Mouse (Mus musculus) forebrain, embryonic 11.5 days (tissue): Measurements from ENCODE around the gene Spsb3. TPM values are rescaled to one million over a fixed set of nuclear protein-coding genes. Genes with fewer than 3 reads are reported as not detected.
A peak's percentile ranks its signal among the peaks of the same experiment; 100 is the strongest.

ENCODE experiments used
- ATAC-seq: fragments of 200-750 bp; cut with Nextera tagmentation; replicated peaks from 2 replicates; pipeline ENCODE4 v1.8.0; 2017; ENCODE audit warnings: moderate TSS enrichment; ENCODE audit not compliant: low FRiP score
- DNase-seq: peaks from one replicate; pipeline ENCODE4 v3.0.0-alpha.2; 2017; ENCODE audit warnings: low spot score
- H3K27ac ChIP-seq: fragments of 300-500 bp; sonication (generic); 2 replicates; pipeline ENCODE4 v1.5.1; 2014; ENCODE audit warnings: low read depth, low read length
- H3K27me3 ChIP-seq: fragments of 300-500 bp; sonication (generic); 2 replicates; pipeline ENCODE4 v1.6.1; 2014; ENCODE audit warnings: mild to moderate bottlenecking, low read length, mixed read lengths; ENCODE audit not compliant: control insufficient read depth, insufficient read depth
- H3K36me3 ChIP-seq: fragments of 300-500 bp; sonication (generic); 2 replicates; pipeline ENCODE4 v1.6.1; 2014; ENCODE audit warnings: mild to moderate bottlenecking, low read length, moderate library complexity, mixed read lengths; ENCODE audit not compliant: control insufficient read depth, insufficient read depth
- H3K4me1 ChIP-seq: fragments of 300-500 bp; sonication (generic); replicated peaks from 2 replicates; pipeline ENCODE4 v1.6.1; 2014; ENCODE audit warnings: low read length, mixed read lengths; ENCODE audit not compliant: control insufficient read depth, insufficient read depth
- H3K4me2 ChIP-seq: fragments of 300-500 bp; sonication (generic); 2 replicates; pipeline ENCODE4 v1.6.1; 2014; ENCODE audit warnings: low read depth, mild to moderate bottlenecking, low read length, moderate library complexity, mixed read lengths; ENCODE audit not compliant: severe bottlenecking
- H3K4me3 ChIP-seq: fragments of 300-500 bp; sonication (generic); 2 replicates; pipeline ENCODE4 v1.5.1; 2014; ENCODE audit warnings: low read depth, low read length
- H3K9ac ChIP-seq: fragments of 300-500 bp; sonication (generic); 2 replicates; pipeline ENCODE4 v1.6.1; 2014; ENCODE audit warnings: low read length
- H3K9me3 ChIP-seq: fragments of 300-500 bp; sonication (generic); 2 replicates; pipeline ENCODE4 v1.6.1; 2016; ENCODE audit warnings: low read length, mixed read lengths; ENCODE audit not compliant: control insufficient read depth
- whole genome bisulfite sequencing: fragments of 180-500 bp; shearing (Covaris S2); extraction: QIAGEN DNeasy Blood & Tissue Kit; methylation state at CpG from one replicate; pipeline ENCODE4 v1.1.7; 2014; 5-methylcytosine and 5-hydroxymethylcytosine counted together
- polyA plus RNA-seq: library from polyadenylated mRNA; unstranded; fragments of >200 nt; fragmentation: Nextera tagmentation; extraction: Ambion mirVana; gene quantifications from 2 replicates; pipeline ENCODE4 v1.2.1, GENCODE M21; 2014

Gene Spsb3
- polyA plus RNA-seq, 1 experiment from 2014 or later, result 44.7 TPM

DNA sequence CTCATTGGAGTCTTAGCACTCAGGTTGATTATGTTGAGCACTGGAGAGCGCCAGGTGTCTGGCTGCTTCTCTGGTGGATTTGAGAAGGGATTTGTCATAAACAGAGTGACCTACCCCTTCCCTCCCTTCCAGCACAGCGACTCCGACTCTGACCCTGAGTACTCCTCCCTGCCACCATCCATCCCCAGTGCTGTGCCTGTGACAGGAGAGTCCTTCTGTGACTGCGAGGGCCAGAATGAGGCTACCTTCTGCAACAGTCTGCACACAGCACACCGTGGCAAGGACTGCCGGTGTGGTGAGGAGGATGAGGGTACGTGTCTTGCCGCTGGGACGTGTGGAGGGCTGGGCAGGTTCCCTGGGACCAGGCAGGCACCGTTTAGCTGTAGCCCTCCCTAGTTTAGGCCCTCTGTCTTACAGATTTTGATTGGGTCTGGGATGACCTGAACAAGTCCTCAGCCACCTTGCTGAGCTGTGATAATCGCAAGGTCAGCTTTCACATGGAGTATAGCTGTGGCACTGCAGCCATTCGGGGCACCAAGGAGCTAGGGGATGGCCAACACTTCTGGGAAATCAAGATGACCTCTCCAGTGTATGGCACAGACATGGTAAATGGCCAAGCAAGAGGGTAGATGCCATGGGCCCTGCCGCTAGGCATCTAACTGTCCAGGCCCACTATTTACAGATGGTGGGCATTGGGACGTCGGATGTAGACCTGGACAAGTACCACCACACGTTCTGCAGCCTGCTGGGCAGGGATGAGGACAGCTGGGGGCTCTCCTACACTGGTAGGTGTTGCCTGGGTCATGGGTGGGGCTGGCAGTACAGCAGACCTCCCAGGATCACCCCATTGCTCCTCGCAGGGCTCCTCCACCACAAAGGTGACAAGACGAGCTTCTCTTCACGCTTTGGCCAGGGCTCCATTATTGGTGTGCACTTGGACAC is 4.0 kb downstream of the Spsb3 start:
- Histone ChIP-seq H3K9ac (no peak overlapping the region), H3K4me1 (peaks cover 13% of the 10 kb centered on the region), H3K4me2 (no peak overlapping the region), H3K9me3 (no peaks in the 10 kb centered on the region), H3K27me3 (no peaks in the 10 kb centered on the region), H3K27ac (no peak overlapping the region), H3K36me3 (peaks cover 14% of the 10 kb centered on the region; the same call in 1 of the 2 replicates), H3K4me3 (no peak overlapping the region)
- ATAC-seq (no peak), DNase-seq (peak; percentile 49)
- 89% methylated on average over 19 of the region's 19 CpGs for WGBS

DNA sequence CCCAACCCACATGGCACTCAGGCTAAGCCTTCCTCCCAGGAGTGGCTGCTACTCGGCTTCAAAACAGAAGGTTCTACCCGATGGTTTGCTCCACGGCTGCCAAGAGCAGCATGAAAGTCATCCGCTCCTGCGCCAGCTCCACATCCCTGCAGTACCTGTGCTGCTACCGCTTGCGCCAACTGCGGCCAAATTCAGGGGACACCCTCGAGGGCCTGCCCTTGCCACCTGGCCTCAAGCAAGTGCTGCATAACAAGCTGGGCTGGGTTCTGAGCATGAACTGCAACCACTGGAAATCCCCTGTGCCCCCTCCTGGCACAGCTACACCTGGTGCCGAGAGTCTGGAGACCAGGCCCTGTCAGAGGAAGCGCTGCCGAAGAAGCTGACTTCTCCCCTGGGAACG is 4.9 kb downstream of the Spsb3 start:
- WGBS, result 90% methylated on average over 12 of the region's 13 CpGs
- DNase-seq (peak; percentile 48), ATAC-seq (no peak)
- no peak overlapping the region for H3K9ac ChIP-seq
- H3K4me2 ChIP-seq, result no peak overlapping the region
- no peaks in the 10 kb centered on the region for H3K9me3 ChIP-seq
- no peaks in the 10 kb centered on the region for H3K27me3 ChIP-seq
- no peak overlapping the region for H3K27ac ChIP-seq
- H3K36me3 ChIP-seq, result peaks cover 14% of the 10 kb centered on the region; the same call in 1 of the 2 replicates
- H3K4me3 ChIP-seq, result no peak overlapping the region
- peaks cover 18% of the 10 kb centered on the region for H3K4me1 ChIP-seq

DNA sequence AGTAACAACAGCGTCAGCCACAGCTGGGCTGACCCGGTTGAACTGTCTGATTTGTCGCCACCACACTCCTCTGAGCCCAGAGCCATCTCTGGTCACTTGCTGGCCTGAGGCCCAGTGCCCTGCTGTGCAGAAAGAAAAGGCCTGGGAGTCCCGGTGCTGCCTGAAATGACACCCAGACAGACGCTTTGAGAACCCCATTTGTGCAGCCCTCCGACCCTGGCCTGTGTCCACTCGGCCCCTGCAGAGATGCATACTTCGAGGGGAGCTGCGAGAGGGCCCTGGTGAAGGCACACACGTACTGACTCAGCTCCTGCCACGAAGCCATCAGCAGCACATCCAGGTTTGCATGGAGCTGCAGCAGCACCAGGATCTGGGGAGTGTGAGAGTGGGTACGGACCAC is 6.3 kb downstream of the Spsb3 start:
- 89% methylated on average over 12 of the region's 12 CpGs for WGBS
- ATAC-seq, result no peak

DNA sequence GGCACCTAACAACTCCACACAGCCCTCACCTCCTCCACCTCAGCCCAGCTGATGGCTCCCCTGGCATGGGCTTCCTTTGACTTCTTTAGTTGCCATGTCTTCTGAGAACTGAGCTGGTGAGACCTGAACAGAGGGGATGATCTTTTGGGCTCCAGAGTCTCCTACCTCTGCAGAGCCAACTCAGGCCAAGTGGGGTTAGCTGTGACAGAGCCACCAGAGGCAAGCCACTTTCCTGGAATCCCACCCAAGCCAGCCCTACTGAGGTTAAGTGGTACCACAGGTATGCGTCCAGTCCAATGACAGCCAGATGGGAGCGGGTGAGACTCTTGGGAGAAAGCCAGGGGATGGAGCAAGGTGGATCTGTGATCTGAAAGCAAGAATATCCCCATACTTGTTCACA is 6.8 kb downstream of the Spsb3 start:
- H3K27ac ChIP-seq, result no peak overlapping the region
- 91% methylated on average over 2 of the region's 2 CpGs for WGBS
- peaks cover 18% of the 10 kb centered on the region; the same call in 1 of the 2 replicates for H3K36me3 ChIP-seq
- peaks cover 20% of the 10 kb centered on the region for H3K4me1 ChIP-seq
- DNase-seq (peak; percentile 45), ATAC-seq (no peak)
- H3K27me3 ChIP-seq, result no peaks in the 10 kb centered on the region
- no peak overlapping the region for H3K9ac ChIP-seq
- H3K4me2 ChIP-seq, result no peak overlapping the region
- no peaks in the 10 kb centered on the region for H3K9me3 ChIP-seq
- no peak overlapping the region for H3K4me3 ChIP-seq

More for the DNA sequence above, 6.3 kb downstream of the Spsb3 start:
- no peak overlapping the region for H3K4me2 ChIP-seq
- peaks cover 18% of the 10 kb centered on the region; the same call in 1 of the 2 replicates for H3K36me3 ChIP-seq
- no peak overlapping the region for H3K27ac ChIP-seq
- H3K9ac ChIP-seq, result no peak overlapping the region
- no peaks in the 10 kb centered on the region for H3K9me3 ChIP-seq
- peaks cover 20% of the 10 kb centered on the region for H3K4me1 ChIP-seq
- no peaks in the 10 kb centered on the region for H3K27me3 ChIP-seq
- H3K4me3 ChIP-seq, result no peak overlapping the region
- peak; percentile 44 for DNase-seq

DNA sequence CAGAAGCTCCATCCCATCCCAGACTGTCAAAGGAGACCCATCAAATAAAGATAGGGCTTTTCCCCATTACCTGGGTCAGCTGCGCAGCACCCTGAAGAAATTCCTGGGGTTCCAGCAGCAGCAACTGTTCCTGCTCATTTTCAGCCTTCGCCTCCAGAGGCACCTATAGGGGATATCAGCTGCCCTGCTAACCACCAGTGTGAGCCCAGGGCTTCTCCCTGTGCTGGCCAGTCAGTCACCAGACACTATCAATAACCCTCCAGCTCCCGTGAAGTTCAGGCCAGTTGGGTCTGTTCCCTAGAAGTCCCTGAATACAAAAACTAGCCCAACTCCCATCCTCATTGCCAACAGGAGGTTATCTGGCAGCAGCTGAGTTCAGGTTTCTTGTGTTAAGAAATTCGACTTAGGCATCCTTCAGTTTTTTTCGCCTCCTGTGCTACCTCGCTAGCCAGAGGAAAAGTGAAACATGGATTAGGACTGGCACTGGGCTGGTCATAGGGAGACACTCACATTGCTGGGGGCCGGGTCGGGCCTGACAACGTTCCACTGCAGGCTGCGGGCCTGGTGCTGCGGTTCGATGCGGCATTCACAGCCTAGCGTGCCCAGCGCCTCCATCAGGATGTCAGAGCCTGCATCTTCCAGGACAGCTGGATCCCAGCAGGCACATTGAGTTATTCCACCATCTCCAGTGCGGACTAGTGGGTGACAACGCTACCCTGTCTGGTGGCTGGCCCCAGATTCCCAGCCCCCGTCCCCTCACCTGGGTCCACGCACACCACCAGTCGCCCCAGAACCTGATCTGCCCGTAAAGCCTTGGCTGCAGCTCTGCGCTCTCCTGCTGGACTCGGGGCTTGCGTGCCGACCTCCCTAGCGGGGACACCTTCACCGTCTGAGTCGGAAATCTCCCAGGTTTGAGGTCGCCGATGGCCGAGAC is 7.9 kb downstream of the Spsb3 start:
- DNase-seq (peak; percentile 59), ATAC-seq (0 out of 2 replicates have a peak, but pooled peaks have one; percentile 4)
- Histone ChIP-seq H3K4me2 (peak overlapping the region; percentile 98), H3K36me3 (peaks cover 18% of the 10 kb centered on the region), H3K27me3 (no peaks in the 10 kb centered on the region), H3K27ac (peak overlapping the region; percentile 72; the same call in 1 of the 2 replicates), H3K9me3 (no peaks in the 10 kb centered on the region), H3K4me3 (peak overlapping the region; percentile 86), H3K4me1 (peaks cover 20% of the 10 kb centered on the region), H3K9ac (peak overlapping the region; percentile 88)
- 11% methylated on average over 31 of the region's 31 CpGs for WGBS

DNA sequence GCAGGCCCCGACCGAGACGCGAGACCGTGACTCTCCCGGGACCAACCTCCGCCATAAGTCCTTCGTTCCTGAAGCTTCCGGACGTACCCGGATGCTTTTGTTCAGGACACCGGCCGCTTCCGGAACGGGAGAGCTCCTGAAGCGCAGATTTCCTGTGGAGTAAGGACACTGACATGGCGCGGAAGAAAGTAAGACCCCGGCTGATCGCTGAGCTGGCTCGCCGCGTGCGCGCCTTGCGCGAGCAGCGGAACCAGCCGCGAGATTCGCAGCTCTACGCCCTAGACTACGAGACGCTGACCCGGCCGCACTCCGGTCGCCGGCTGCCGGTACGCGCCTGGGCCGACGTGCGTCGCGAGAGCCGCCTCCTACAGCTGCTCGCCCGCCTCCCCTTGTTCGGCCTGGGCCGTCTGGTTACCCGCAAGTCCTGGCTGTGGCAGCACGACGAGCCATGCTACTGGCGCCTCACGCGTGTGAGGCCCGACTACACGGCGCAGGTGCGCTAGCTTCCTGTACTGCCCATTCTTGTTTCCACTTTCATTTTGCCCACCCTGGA is 8.6 kb downstream of the Spsb3 start, which contains the start of the genes Eme2 and Mrps34:
Eme2 (minus strand) TSS at position 93 of the 553 bp plus-strand sequence.
Mrps34 (plus strand) TSS at position 122 of the 553 bp plus-strand sequence.
- peaks cover 18% of the 10 kb centered on the region for H3K36me3 ChIP-seq
- under 1% methylated on average over 62 of the region's 62 CpGs for WGBS
- DNase-seq (peak; percentile 90), ATAC-seq (peak; percentile 44)
- H3K27me3 ChIP-seq, result no peaks in the 10 kb centered on the region
- peak within 1 kb of the TSS; percentile 98 for H3K4me2 ChIP-seq
- H3K4me1 ChIP-seq, result peaks cover 20% of the 10 kb centered on the region
- peak within 1 kb of the TSS; percentile 88 for H3K9ac ChIP-seq
- no peaks in the 10 kb centered on the region for H3K9me3 ChIP-seq
- peak within 1 kb of the TSS; percentile 86 for H3K4me3 ChIP-seq
- peak within 1 kb of the TSS; percentile 72 for H3K27ac ChIP-seq

GRCm38 (mm10) chr17:24895571-24896240 is 9.3 kb downstream of the Spsb3 start:
- Histone ChIP-seq H3K27me3 (no peaks in the 10 kb centered on the region), H3K4me2 (peak overlapping the region; percentile 98), H3K9ac (peak overlapping the region; percentile 88), H3K9me3 (no peaks in the 10 kb centered on the region), H3K4me3 (peak overlapping the region; percentile 86), H3K36me3 (peaks cover 15% of the 10 kb centered on the region), H3K27ac (0 out of 2 replicates have a peak overlapping the region, but pooled peaks have one; percentile 72), H3K4me1 (peaks cover 20% of the 10 kb centered on the region)
- ATAC-seq, result no peak
- 14% methylated on average over 23 of the region's 23 CpGs for WGBS
- no peak for DNase-seq
